Mouse (Mus musculus) frontal cortex, postnatal 36 days (tissue): ENCODE data around the gene Brd2.
"Not testable (repeated sequence)": the region's sequence is repeated elsewhere in the genome, so short reads cannot be mapped to it uniquely, and the experiment has no call there.

ENCODE experiments used
- DNase-seq, 2 experiments: peaks; one replicate each; pipeline ENCODE4 v3.0.0; 2022; ENCODE audit warnings: low spot score in 2 of 2

Brd2 gene

DNA sequence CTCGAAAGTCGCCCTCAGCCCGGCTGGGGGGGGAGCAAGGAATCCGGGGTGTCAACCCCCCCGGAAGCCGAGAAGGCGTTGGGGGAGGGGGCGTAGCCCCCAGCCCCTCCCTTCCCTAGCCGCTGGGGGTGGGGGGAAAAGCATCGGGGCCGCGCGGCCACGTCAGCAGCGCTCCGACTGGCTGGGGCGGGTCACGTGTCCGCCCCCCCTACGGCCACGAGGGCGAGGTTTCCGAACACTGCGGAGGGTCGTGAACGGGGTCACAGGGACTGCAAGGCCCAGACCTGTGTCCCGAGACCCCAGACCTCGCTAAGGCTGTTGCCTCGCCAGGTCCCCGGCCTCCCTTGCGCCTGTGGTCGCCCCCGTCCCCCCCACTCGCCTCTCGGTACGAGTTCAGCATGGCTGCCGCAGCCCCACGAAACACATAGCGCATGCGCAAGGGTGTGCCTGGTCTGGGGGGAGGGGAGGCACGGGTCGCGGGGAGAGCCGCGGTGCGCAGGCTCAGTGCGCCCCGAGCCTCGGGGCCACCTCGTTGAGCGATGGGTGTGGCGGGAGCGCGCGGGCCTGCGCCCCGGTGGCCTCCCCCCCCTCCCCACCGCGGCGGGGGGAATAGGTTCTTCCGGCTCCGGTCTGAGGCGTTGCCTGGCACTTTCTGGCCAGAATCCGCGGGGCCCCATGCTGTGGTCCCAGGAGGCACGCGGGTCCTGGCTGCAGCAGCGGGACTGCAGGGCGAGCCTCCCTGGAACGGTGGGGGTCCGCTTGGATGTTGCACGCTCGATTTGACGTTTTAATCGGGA lies at the start of gene Brd2:
TSS of gene Brd2 (minus strand) at position 447 of the 797 bp plus-strand sequence.
- DNase-seq, result peak; percentile 96 to 98

DNA sequence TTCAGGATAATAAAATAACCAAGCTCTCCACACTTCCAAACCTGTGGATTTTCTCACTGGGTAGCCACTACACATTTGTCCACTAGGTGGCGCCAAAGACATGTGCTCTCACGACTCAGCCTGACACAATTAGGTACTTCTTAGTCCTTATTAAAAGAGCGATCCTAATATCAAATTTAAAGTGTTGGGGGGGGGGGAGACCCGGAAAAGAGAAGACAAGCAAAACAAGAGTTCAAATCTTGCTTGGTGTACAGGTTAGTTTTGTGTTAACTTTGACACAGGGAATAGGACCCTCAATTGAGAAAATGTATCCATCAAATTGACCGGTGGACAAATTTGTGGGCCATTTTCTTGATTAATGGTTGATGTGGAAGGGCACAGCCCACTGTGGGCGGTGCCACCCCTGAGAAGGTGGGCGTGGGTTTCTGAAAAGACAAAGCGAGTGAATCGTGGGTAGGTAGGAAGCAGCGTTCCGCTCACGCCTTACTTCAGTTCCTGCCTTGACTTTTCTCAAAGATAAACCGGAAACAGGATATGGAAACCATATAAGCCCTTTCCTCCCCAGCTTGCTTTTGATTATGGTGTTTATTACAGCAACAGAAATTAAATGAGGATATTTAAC lies 48.6 kb upstream of the Brd2 start:
- peak; percentile 78 to 88 for DNase-seq

DNA sequence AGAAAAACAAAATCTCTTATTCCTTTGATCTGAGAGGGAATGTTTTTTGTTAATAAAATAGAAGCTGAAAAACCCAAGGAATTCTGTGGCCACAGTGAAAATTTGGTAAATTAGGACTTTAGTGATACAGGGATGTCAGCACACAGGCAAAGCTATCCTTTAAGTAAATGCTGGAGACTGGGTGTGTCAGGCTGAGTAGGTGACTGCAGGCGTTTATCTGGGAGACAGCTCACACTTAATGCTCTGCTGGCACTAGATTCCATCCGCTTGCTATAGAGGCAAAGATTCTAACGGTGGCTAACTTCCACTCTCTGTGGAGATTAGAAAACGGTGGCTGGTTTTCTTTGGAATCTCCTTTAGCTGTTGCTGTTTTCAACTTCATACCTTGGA lies 48.0 kb upstream of the Brd2 start:
- no peak for DNase-seq

DNA sequence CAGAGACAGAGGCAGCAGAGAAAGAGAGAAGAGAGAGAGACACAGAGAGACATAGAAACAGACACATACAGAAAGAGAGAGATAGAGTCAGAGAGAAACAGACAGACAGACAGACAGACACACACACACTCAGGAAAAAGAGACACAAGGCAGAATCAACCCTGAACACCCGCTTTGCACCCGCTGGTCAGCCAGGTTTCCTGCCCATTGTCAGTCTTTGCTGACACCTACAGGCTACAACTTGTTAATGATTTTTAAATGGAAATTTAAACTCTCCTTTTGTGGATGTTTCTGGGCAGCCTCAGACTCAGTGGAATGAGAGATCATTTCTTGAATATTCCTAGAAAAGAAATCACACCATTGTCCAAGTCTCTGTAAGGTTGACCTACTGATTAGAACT lies 46.8 kb upstream of the Brd2 start:
- peak in 1 of 2 experiments; percentile 29 for DNase-seq

- DNase-seq, result no peak
Measured at GRCm38 (mm10) chr17:34165033-34165730, 42.7 kb upstream of the Brd2 start.

DNA sequence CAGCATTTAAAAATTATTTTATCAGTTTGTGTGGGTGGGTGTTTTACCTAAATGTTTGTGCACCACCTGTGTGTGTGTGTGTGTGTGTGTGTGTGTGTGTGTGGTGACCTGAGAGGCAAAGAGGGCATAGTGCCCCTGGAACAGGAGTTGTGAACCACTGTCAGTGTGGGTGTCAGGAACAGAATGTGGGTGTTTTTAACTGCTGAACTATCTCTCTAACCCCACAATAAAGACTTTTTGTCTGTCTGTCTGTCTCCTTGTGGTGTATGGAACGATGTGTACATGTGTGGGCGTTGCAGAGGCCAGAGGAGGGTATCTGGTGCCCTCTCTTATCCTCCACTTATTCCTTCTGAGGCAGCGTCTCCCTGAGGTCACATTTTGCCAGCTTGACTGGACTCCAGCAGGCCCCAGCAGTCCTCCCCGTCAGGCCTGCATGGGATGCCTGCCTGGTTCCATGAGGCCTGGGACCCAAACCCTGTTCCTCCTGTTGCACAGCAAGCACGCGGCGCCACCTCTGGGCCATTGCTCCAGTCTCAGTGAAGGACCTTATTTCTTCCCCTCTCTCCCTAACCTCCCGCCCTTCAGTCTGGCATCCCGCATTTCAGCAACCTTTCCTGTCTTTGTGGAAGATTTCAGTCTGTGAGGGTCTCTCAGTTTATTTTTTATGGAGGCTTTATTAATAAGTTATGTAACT lies 41.9 kb upstream of the Brd2 start:
- no peak for DNase-seq

DNA sequence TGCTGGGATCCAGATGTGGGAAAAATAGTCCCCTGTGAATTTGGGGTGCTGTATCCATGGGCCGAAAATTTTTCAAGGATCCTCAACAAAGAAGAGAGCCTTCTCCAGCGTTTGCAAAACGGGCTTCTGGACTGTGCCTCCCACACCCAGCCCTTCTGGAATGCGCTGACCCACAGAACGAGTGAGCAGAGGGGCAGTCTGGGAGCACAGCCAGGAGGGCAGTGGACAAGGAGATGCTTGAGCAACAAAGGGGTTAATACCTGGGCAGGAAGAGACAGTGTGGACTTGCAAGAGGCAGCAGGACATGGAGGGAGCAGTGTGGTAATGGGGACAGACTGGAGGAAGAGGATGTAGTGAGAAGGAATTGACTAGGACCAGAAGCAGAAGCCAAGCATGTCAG lies 33.1 kb upstream of the Brd2 start:
- no peak for DNase-seq

DNA sequence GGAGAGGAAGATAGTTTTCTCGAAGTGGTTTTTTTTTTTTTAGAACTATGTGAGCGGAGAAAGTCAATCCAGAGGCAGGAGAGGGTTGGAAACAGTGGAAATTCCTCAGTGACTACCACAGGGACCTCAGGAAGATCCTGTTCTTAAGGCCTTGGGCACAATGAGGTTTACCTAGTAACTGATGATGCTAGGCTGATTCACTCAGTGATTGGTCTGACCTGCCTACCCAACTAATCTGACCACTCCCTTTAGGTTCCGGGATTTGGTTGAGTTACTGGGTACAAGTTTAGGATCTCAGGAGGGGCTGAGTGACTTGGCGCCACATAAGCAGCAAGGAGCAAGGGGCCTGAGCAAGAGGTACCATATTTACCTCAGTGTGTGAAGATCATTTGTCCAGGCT lies 30.5 kb upstream of the Brd2 start, which contains the start of gene H2-DMb1:
TSS of gene H2-DMb1 (plus strand) at position 150 of the 400 bp plus-strand sequence.
- peak in 1 of 2 experiments; percentile 62 for DNase-seq

DNA sequence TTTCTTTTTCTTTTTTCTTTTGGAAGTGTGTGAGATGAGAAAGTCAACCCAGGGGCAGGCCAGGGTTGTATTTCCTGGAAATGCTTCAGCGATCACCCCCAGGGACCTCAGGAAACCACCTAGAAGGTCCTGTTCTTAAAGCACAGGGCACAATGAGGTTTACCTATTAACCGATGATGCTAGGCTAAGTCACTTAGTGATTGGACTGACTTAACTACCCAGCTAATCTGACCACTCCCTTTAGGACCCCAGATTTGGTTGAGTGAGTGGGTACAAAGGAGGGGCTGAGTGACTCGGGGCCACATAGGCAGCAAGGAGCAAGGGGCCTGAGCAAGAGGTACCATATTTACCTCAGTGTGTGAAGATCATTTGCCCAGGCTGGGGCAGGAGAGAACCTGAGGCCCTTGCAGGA lies 22.5 kb upstream of the Brd2 start:
- no peak for DNase-seq

DNA sequence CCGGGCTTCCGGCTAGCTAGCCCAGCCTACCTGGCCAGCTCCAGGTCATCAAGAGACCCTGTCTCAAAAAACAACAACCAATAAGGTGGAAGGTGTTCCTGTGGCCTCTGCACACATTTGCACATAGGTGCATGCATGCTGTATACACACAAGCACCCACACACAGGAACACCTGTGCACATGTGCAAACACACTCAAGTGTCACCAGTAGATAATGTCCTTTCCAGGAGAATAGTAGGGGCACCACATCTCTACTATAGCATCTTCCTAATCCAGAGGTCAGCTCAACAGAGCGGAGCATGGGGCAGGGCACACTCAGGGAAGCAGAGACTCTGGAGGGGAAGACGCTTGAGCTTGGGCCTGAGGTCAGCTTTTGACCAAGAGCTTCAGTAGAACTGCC lies 21.8 kb upstream of the Brd2 start:
- DNase-seq, result not testable (repeated sequence)

DNA sequence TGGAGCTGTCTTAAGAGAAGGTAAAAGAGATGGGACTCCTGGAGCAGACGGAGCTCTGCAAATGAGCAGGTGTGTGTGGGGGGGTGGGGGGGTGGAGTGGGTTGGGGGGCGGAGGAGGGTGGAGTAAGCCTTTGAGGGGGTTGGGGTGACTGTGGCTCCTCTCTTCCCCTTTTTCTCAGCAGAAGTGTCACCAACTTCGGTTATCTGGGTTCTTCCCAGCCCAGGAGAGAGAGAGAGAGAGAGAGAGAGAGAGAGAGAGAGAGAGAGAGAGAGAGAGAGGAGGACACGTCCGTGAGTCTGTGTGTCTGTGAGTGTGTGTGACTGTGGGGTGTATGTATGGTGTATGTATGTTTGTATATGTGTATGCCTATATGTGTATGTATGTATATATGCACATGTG lies 21.0 kb upstream of the Brd2 start:
- no peak for DNase-seq

GRCm38 (mm10) chr17:34143033-34143432 lies 20.6 kb upstream of the Brd2 start, which contains the start of gene H2-DMb2:
TSS of gene H2-DMb2 (plus strand) at chr17:34143307.
- DNase-seq, result no peak

- no peak for DNase-seq
Measured at GRCm38 (mm10) chr17:34142456-34143010, 20.1 kb upstream of the Brd2 start.

- DNase-seq, result peak in 1 of 2 experiments; percentile 38
Measured at GRCm38 (mm10) chr17:34141448-34141847, 19.0 kb upstream of the Brd2 start.

GRCm38 (mm10) chr17:34140240-34140639 lies 17.8 kb upstream of the Brd2 start:
- no peak for DNase-seq

DNA sequence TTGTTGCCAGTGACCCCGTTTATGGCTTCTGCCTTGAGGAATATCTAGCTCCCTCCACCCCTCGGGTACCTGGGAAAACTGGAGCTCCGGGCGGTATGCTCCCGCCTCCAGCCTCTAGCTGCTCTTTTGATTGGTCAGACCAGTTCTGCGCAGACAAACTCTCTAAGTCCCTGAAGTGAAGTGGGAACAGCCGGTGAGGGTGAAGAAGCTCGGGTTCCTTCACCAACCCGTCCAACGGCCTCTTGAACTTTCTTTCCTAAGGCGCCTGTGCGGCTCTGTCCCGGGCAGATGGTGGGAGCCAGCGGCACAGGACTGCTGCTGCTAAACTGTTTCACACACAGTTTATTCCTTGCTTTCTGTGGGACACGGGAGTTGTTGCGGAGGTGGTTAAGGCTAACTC lies 17.0 kb upstream of the Brd2 start:
- DNase-seq, result no peak

- no peak for DNase-seq
Measured at GRCm38 (mm10) chr17:34138655-34139054, 16.2 kb upstream of the Brd2 start.

DNA sequence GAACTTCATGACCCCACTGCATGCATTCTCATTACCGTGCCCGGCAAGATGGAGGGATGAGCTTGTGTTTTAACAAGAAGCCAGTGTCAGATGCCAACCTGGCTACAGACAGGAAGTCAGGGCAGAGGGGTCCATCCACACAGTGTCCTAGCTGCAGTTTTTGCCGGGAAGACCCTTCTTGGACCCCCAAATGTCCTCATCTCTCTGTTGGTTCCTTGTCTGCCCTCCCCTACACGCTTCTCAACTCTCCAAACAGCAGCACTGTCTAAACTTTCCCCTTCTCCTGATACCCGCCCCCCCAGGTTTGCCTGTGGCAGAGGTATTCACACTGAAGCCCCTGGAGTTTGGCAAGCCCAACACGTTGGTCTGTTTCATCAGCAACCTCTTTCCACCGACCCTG lies 15.2 kb upstream of the Brd2 start:
- no peak for DNase-seq

DNA sequence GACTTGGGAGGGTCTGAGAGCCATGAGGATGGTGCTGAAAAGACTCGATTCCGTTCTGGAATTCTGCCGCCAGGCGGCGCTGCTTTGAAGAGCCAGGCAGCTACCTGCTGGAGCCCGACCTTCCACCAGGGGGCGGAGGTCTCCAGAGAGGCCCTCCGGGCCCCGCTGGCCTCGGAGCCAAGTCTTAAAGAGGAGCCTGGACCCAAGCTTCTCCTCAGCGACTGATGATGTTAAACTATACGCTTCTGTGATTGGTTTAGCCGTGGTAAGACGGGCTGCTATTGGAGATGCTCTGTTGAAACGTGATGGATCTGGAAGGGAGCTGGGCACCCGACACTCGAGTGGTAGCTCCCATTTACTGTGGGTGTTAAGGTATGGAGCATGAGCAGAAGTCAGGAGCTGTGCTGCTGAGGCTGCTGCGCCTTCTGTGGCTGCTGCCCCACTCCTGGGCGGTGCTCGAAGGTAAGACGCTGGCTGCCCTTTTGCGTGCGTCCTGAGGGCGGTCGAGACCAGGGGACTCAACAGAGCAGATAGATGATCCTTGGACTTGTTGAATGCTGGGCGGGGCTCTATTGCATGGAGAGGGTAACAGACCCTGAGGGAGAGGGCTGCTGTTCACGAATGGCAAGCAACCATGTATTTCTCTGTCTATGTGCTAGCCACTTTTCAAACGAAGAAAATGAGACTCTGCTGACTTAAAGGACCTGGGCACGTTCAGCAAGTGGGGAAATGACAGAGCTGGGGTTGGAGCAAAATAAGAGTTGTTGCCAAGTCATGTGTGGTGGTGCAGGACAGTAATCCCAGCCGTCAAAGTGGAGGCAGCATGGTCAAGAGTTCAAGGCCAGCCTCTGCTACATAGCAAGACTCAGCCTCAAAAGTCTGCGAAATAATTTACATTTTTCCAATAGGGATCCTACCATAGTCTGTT lies 13.1 kb upstream of the Brd2 start:
- peak; percentile 98 to 99 for DNase-seq

GRCm38 (mm10) chr17:34134451-34134850 lies 12.0 kb upstream of the Brd2 start:
- no peak for DNase-seq

DNA sequence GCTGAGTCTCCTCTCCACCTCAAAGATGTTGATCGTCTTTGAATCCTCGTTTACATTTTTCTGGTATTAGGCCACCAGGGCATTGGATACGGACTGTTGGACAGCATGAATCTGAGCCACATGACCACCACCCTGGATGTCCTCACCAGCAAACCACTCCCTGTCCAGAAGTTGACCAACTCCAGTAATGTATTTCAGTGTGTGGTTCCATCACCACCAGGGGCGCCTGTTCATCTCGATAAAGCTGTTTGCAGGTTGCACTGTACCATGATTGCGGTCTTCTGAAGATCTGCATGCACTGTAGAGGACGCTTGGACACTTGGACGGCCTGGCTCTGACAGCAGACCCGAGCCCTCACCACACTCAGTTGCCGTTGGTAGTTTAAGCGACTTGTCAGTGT lies 10.9 kb upstream of the Brd2 start:
- no peak for DNase-seq
